Comparison of ENCODE assay signal across 11 mouse cellular contexts in genomic region chr4:102840062-102840798, GRCm38 (mm10).
DNase-seq lines count a peak whose midpoint lies in the region; ATAC-seq and TF ChIP-seq lines count a peak whose summit lies in the region.
"Had no signal": no experiment of that assay in that cellular context is flagged by ENCODE, and none has a peak within 500 bp of the region (broad histone marks: within the 10 kb centered on the region; RNA-seq: fewer than 3 reads in every experiment).

No protein-coding gene starts in this region.

- 0 out of 2 replicates have a peak overlapping the region, but pooled peaks have one; percentile 37 for H3K27ac ChIP-seq in cortical plate, adult 2 months (ENCODE audit: insufficient read depth, low read length)
- H3K27ac ChIP-seq in liver, embryonic 15.5 days (replicated peaks), result 0 out of 2 replicates have a peak overlapping the region, but pooled peaks have one; percentile 34
- no peak overlapping the region for H3K27ac ChIP-seq in hindbrain, embryonic 14.5 days
- H3K27ac ChIP-seq: heart, embryonic 13.5 days had no signal

- peak; percentile 12 for DNase-seq in gastrocnemius, adult 18-20 months (ENCODE audit: low spot score)
- DNase-seq in gastrocnemius, postnatal 4 days (ENCODE audit: low spot score in 2 of 2), result no peak
- DNase-seq in kidney, adult 9 months, result peak; percentile 77
- no peak for DNase-seq in right cerebral cortex, postnatal 36 days (ENCODE audit: low spot score in 2 of 2)
- no peak for DNase-seq in frontal cortex, postnatal 10 days (ENCODE audit: low spot score in 2 of 2)
- DNase-seq in hindbrain, embryonic 14.5 days (ENCODE audit: low spot score), result no peak
- DNase-seq: thymus, adult 2 months had no signal

- TF ChIP-seq CTCF in cortical plate, adult 2 months (IDR thresholded peaks at IDR 0.05; ENCODE audit: extremely low read depth, insufficient read depth, low read length), result no peak

- H3K4me2 ChIP-seq in liver, embryonic 15.5 days, result no peak overlapping the region
- no peak overlapping the region for H3K4me2 ChIP-seq in hindbrain, embryonic 14.5 days (replicated peaks)
- H3K4me2 ChIP-seq: heart, embryonic 13.5 days had no signal

- no peak overlapping the region for H3K4me3 ChIP-seq in cortical plate, adult 2 months (ENCODE audit: insufficient read depth, low read length)
- no peak overlapping the region for H3K4me3 ChIP-seq in liver, embryonic 15.5 days (replicated peaks)
- no peak overlapping the region for H3K4me3 ChIP-seq in hindbrain, embryonic 14.5 days (replicated peaks; ENCODE audit: low read length)
- H3K4me3 ChIP-seq: heart, embryonic 13.5 days had no signal

- no peaks in the 10 kb centered on the region for H3K9me3 ChIP-seq in liver, embryonic 15.5 days (replicated peaks)
- no peaks in the 10 kb centered on the region for H3K9me3 ChIP-seq in hindbrain, embryonic 14.5 days (ENCODE audit: control insufficient read depth, low read length)
- H3K9me3 ChIP-seq: heart, embryonic 13.5 days had no signal

- H3K27me3 ChIP-seq in liver, embryonic 15.5 days, result no peaks in the 10 kb centered on the region
- no peaks in the 10 kb centered on the region for H3K27me3 ChIP-seq in hindbrain, embryonic 14.5 days (ENCODE audit: control insufficient read depth, insufficient read depth, low read length)
- H3K27me3 ChIP-seq: heart, embryonic 13.5 days had no signal

- H3K36me3 ChIP-seq in liver, embryonic 15.5 days (replicated peaks), result no peaks in the 10 kb centered on the region
- H3K36me3 ChIP-seq in hindbrain, embryonic 14.5 days (replicated peaks; ENCODE audit: control insufficient read depth, insufficient read depth), result no peaks in the 10 kb centered on the region
- H3K36me3 ChIP-seq: heart, embryonic 13.5 days had no signal

- peak; percentile 44; the same call in 1 of the 2 replicates for ATAC-seq in liver, embryonic 15.5 days (ENCODE audit: insufficient read depth)
- no peak for ATAC-seq in hindbrain, embryonic 14.5 days (ENCODE audit: low FRiP score)
- ATAC-seq: hindbrain, embryonic 16.5 days had no signal

- peaks cover 2% of the 10 kb centered on the region; the same call in 1 of the 2 replicates for H3K4me1 ChIP-seq in cortical plate, adult 2 months (ENCODE audit: control insufficient read depth, insufficient read depth, low read length)
- H3K4me1 ChIP-seq in liver, embryonic 15.5 days (replicated peaks), result no peaks in the 10 kb centered on the region
- H3K4me1 ChIP-seq in hindbrain, embryonic 14.5 days (replicated peaks; ENCODE audit: control insufficient read depth, insufficient read depth, low read length), result no peaks in the 10 kb centered on the region
- H3K4me1 ChIP-seq: heart, embryonic 13.5 days had no signal

- 54% methylated on average over 7 of the region's 7 CpGs for WGBS in liver, embryonic 15.5 days (ENCODE audit: insufficient replicate concordance)
- WGBS in hindbrain, embryonic 14.5 days, result 80% methylated on average over 7 of the region's 7 CpGs

- no peak overlapping the region for H3K9ac ChIP-seq in liver, embryonic 15.5 days
- no peak overlapping the region for H3K9ac ChIP-seq in hindbrain, embryonic 14.5 days
- H3K9ac ChIP-seq: heart, embryonic 13.5 days had no signal

- no peak for TF ChIP-seq POLR2A in cortical plate, adult 2 months (IDR thresholded peaks at IDR 0.05; ENCODE audit: extremely low read depth, insufficient read depth, low read length)

Comparison
In these comparisons a context has a peak if more than half of its experiments do, and no peak if none do; other contexts are left out.
1. DNase-seq: peak in gastrocnemius, adult 18-20 months (single experiment) and kidney, adult 9 months (single experiment); none in gastrocnemius, postnatal 4 days (0 of 2), right cerebral cortex, postnatal 36 days (0 of 2), frontal cortex, postnatal 10 days (0 of 2) and hindbrain, embryonic 14.5 days (single experiment).